Mouse (Mus musculus) brain, embryonic 14.5 days (tissue): Measurements from ENCODE around the gene Cdc42bpg.

Source experiments
- CTCF ChIP-seq: fragments of 200-500 bp; IDR thresholded peaks from 2 replicates; pipeline ENCODE4 v1.5.1; 2012; ENCODE audit warnings: inconsistent platforms, mild to moderate bottlenecking, moderate library complexity, borderline replicate concordance; ENCODE audit not compliant: insufficient read depth, insufficient read length; ENCODE audit errors: extremely low read depth
- POLR2A ChIP-seq: fragments of 200-500 bp; IDR thresholded peaks from 2 replicates; pipeline ENCODE4 v1.6.1; 2012; ENCODE audit warnings: mild to moderate bottlenecking, inconsistent platforms, borderline replicate concordance; ENCODE audit not compliant: poor library complexity, insufficient read depth, insufficient read length, severe bottlenecking; ENCODE audit errors: extremely low read depth

GRCm38 (mm10) chr19:6321358-6321757, 15.1 kb downstream of the Cdc42bpg start:
- TF ChIP-seq CTCF: no peak
- TF ChIP-seq POLR2A: no peak
